Mouse (Mus musculus) megakaryocyte, embryonic 14.5 days (primary cell): ENCODE results near the gene St13.

Experiments used
- FLI1 ChIP-seq: IDR thresholded peaks from 2 replicates; pipeline ENCODE4 v1.6.1; 2012; ENCODE audit warnings: low read length, inconsistent platforms, mixed read lengths
- GATA1 ChIP-seq: IDR thresholded peaks from 3 replicates; pipeline ENCODE4 v1.6.1; 2012; ENCODE audit warnings: mixed read lengths, low read length, inconsistent platforms, borderline replicate concordance

GRCm38 (mm10) chr15:81448463-81448862, 48.6 kb upstream of the St13 start:
- TF ChIP-seq GATA1 (no peak), FLI1 (no peak)
